Mouse (Mus musculus) testis, adult 2 months (tissue): ENCODE results near the gene Ralgds.
A peak's percentile ranks its signal among the peaks of the same experiment; 100 is the strongest.

Experiments
- CTCF ChIP-seq: fragments of 200-500 bp; IDR thresholded peaks from 2 replicates; pipeline ENCODE4 v1.5.1; 2012; ENCODE audit warnings: low read depth, mild to moderate bottlenecking, inconsistent platforms, low read length, moderate library complexity; ENCODE audit not compliant: control insufficient read depth, insufficient read depth, insufficient replicate concordance
- POLR2A ChIP-seq: fragments of 200-500 bp; IDR thresholded peaks from 2 replicates; pipeline ENCODE4 v1.6.1; 2012; ENCODE audit warnings: low read depth, mild to moderate bottlenecking, inconsistent platforms, low read length, moderate library complexity; ENCODE audit not compliant: control insufficient read depth

DNA sequence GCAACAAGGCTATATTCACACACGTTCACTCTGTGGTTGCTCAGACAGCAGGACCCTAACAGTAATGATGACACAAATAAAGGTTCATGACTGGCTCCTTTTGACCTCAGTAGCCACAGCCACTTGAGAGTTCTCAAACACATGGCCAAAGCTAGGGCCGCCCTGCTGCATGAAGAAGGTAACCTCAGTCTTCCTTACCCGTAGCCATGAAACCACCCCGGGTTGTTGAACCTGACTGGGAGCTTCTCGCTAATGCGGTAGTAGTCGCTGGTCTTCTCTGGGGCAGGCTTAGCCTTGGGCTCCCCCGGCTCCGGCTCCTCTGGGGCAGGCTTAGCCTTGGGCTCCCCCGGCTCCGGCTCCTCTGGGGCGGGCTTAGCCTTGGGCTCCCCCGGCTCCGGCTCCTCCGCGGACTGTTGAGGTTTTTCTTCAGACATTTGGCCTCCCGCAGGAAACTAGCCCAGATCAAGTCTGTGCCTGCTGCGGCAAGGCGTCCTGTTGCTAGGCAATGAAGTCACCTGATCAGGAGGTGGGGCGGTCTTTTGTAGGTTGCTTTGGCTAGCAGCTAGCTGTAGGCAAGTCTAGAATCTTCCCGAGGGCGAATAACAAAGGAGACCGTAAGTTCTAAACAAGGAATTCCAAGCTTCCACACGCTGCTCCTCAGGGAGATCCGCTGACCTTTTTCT, 46.9 kb upstream of the Ralgds start, which contains the start of gene 1700007K13Rik:
- TF ChIP-seq CTCF (no peak), POLR2A (peak; percentile 50; the same call in 1 of the 2 replicates)
